Mouse (Mus musculus) midbrain, embryonic 16.5 days (tissue): ENCODE measurements around the gene Eya3. TPM values are rescaled to one million over a fixed set of nuclear protein-coding genes. Genes with fewer than 3 reads are reported as not detected.
A peak's percentile ranks its signal among the peaks of the same experiment; 100 is the strongest.

Source experiments
- ATAC-seq: fragments of 200-750 bp; cut with Nextera tagmentation; 2 replicates; pipeline ENCODE4 v1.8.0; 2017; ENCODE audit warnings: moderate TSS enrichment
- H3K27ac ChIP-seq: fragments of 300-500 bp; sonication (generic); 2 replicates; pipeline ENCODE4 v1.5.1; 2014; ENCODE audit warnings: mild to moderate bottlenecking, low read length, mixed read lengths
- H3K27me3 ChIP-seq: fragments of 300-500 bp; sonication (generic); 2 replicates; pipeline ENCODE4 v1.6.1; 2014; ENCODE audit warnings: low read depth, low read length, mixed read lengths; ENCODE audit not compliant: control insufficient read depth, insufficient read depth
- H3K36me3 ChIP-seq: fragments of 300-500 bp; sonication (generic); 2 replicates; pipeline ENCODE4 v1.6.1; 2014; ENCODE audit warnings: mild to moderate bottlenecking, low read length, moderate library complexity, mixed read lengths; ENCODE audit not compliant: control insufficient read depth, insufficient read depth
- H3K4me1 ChIP-seq: fragments of 300-500 bp; sonication (generic); 2 replicates; pipeline ENCODE4 v1.6.1; 2014; ENCODE audit warnings: mild to moderate bottlenecking, low read length, mixed read lengths; ENCODE audit not compliant: control insufficient read depth, insufficient read depth
- H3K4me2 ChIP-seq: fragments of 300-500 bp; sonication (generic); 2 replicates; pipeline ENCODE4 v1.6.1; 2014; ENCODE audit warnings: mild to moderate bottlenecking, low read length, mixed read lengths
- H3K4me3 ChIP-seq: fragments of 300-500 bp; sonication (generic); 2 replicates; pipeline ENCODE4 v1.5.1; 2014; ENCODE audit warnings: low read depth, mild to moderate bottlenecking, low read length, moderate library complexity, mixed read lengths
- H3K9ac ChIP-seq: fragments of 300-500 bp; sonication (generic); 2 replicates; pipeline ENCODE4 v1.6.1; 2014; ENCODE audit warnings: low read depth, low read length, mixed read lengths
- H3K9me3 ChIP-seq: fragments of 300-500 bp; sonication (generic); replicated peaks from 2 replicates; pipeline ENCODE4 v1.6.1; 2014; ENCODE audit warnings: mild to moderate bottlenecking, low read length, mixed read lengths; ENCODE audit not compliant: control insufficient read depth, poor library complexity, severe bottlenecking
- WGBS: fragments of 180-500 bp; shearing (Covaris S2); extraction: QIAGEN DNeasy Blood & Tissue Kit; methylation state at CpG from one replicate; pipeline ENCODE4 v1.1.7; 2014; 5-methylcytosine and 5-hydroxymethylcytosine counted together
- polyA plus RNA-seq: library from polyadenylated mRNA; unstranded; fragments of >200 nt; fragmentation: Nextera tagmentation; extraction: Ambion mirVana; gene quantifications from 2 replicates; pipeline ENCODE4 v1.2.1, GENCODE M21; 2015

Eya3 gene
- polyA plus RNA-seq, 1 experiment from 2014 or later: 11.2 TPM

DNA sequence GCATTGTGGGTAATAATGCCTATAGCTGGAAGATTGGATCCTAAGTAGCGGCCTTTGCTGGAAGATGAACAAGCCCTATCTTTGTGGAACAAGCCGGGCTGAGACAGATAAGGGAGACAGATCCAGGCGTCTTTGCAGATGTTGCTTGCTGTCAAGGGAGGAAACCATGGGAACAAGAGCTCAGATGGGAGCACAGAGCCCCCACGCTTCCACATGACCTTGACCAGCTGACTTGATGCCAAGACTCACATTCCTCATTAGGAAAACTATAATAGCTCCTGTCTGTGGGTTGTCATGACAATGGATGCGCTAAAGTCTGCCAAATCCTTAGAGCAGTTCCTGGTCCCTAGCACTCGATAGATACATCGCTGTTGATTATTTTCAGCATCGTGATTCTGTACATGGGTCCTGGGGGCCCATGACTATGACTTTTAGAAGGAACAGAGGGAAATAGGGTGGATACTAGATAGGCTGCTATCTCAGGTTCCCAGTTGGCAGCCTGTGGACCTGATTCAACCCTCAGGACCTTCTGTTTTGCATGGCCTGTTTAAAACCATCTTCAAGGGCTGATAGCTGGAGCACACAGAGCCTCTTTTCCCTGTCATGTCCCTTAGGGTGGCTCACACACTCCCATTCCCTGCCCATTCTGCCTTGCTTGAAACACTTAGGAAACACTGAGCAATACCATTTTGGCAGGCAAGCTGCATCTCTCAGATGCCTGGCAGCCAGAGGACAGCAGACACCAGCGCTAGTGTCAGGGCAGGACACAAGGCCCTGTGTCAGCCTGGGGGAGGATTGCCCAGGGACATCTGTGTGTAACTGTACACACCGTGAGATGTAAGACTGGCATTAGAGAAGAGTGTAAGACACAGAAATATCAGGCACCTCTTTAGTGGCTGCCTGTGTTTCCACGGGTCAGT is 105.5 kb downstream of the Eya3 start:
- 54% methylated on average over 11 of the region's 11 CpGs for WGBS
- peak overlapping the region; percentile 71 for H3K27ac ChIP-seq

DNA sequence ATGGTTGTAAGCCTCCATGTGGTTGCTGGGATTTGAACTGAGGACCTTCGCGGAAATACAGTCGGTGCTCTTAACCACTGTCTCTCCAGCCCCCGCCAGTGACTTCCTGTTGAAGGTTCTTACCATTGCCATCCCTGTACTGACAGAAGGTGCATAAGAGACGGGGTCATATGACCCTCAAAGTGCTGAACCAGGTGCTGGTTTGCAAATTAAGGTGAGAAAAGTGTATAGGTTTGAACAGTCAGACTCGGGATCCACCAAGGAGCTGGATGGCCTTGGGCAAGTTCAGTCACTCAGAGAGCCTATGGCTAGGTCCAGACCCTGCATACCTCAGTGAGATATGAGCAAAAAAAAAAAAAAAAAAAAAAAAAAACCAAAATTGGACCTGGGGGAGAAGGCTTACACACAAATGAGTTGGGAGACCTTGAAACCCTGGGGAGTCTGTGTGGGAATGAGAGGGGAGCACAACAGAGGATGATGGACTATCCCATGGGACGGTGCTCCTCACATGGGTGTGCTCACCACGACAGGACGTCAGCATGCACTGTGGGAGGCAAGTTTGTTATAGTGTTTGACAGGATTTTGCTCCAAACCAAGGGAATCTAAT is 108.2 kb downstream of the Eya3 start:
- ATAC-seq: no peak
- H3K27me3 ChIP-seq: no peaks in the 10 kb centered on the region
- H3K9ac ChIP-seq: no peak overlapping the region
- no peaks in the 10 kb centered on the region for H3K9me3 ChIP-seq
- 0 out of 2 replicates have a peak, but pooled peaks cover 3% of the 10 kb centered on the region for H3K4me1 ChIP-seq
- H3K4me2 ChIP-seq: no peak overlapping the region
- no peak overlapping the region for H3K27ac ChIP-seq
- no peak overlapping the region for H3K4me3 ChIP-seq
- no peaks in the 10 kb centered on the region for H3K36me3 ChIP-seq
- WGBS: 87% methylated on average over 9 of the region's 9 CpGs

More for the DNA sequence above, 105.5 kb downstream of the Eya3 start:
- H3K4me1 ChIP-seq: 0 out of 2 replicates have a peak, but pooled peaks cover 3% of the 10 kb centered on the region
- no peak overlapping the region for H3K4me2 ChIP-seq
- no peaks in the 10 kb centered on the region for H3K27me3 ChIP-seq
- H3K9ac ChIP-seq: no peak overlapping the region
- no peak overlapping the region for H3K4me3 ChIP-seq
- no peaks in the 10 kb centered on the region for H3K9me3 ChIP-seq
- ATAC-seq: peak; percentile 62
- no peaks in the 10 kb centered on the region for H3K36me3 ChIP-seq

DNA sequence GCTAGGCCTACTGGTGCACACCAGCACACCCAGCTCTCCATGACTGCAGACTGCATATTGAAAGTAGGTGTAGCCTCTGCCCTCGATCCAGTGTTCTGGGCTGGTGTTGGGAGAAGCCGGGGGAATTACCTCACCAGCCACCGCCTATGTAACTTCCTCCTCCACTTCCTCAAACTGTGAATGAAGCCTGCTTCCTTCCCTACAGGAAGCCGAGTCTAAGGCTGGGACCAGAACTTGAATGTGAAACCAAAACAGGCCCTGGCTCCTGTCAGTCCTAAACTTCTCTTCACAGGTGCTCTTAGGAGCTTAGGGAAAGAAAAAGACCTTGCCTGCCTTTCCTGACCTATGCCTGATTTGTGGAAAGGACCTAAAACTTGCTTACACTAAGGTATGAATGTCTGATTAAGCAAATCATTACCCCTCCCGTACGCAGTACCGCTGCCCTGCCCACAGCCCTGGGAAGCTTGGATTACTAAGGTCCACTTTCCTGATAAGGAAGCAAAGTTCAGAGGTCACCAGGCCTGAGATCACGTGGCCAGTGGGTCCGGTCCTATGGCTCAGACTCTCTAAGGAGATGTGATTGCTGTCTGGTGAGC is 109.0 kb downstream of the Eya3 start:
- WGBS: 70% methylated on average over 9 of the region's 9 CpGs
- Histone ChIP-seq H3K36me3 (no peaks in the 10 kb centered on the region), H3K9me3 (no peaks in the 10 kb centered on the region), H3K4me2 (no peak overlapping the region), H3K9ac (no peak overlapping the region), H3K4me1 (0 out of 2 replicates have a peak, but pooled peaks cover 3% of the 10 kb centered on the region), H3K27me3 (no peaks in the 10 kb centered on the region), H3K27ac (no peak overlapping the region), H3K4me3 (no peak overlapping the region)
- no peak for ATAC-seq

DNA sequence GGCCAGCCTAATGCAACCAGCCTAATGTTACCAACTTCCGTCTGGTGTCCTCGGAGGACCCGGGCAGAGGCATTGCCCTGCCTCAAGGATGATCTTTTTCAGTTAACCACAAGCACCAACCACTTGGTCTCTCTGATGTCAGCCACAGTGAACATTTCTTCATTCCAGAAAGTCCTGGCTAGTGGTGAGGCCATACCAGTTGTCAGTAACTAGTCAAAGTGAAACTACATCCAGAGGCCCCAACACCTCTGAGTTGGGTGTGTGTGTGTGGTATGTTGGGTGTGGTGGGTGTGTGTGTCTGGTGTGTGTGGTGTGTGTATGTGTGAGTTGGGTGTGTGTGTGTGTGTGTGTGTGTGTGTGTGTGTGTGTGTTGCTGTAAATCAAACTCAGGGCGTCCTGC is 110.0 kb downstream of the Eya3 start:
- 93% methylated on average over 4 of the region's 4 CpGs for WGBS
- Histone ChIP-seq H3K27me3 (no peaks in the 10 kb centered on the region), H3K4me3 (no peak overlapping the region), H3K9me3 (no peaks in the 10 kb centered on the region), H3K4me2 (no peak overlapping the region), H3K27ac (no peak overlapping the region), H3K9ac (no peak overlapping the region), H3K36me3 (no peaks in the 10 kb centered on the region), H3K4me1 (0 out of 2 replicates have a peak, but pooled peaks cover 2% of the 10 kb centered on the region)
- ATAC-seq: no peak

DNA sequence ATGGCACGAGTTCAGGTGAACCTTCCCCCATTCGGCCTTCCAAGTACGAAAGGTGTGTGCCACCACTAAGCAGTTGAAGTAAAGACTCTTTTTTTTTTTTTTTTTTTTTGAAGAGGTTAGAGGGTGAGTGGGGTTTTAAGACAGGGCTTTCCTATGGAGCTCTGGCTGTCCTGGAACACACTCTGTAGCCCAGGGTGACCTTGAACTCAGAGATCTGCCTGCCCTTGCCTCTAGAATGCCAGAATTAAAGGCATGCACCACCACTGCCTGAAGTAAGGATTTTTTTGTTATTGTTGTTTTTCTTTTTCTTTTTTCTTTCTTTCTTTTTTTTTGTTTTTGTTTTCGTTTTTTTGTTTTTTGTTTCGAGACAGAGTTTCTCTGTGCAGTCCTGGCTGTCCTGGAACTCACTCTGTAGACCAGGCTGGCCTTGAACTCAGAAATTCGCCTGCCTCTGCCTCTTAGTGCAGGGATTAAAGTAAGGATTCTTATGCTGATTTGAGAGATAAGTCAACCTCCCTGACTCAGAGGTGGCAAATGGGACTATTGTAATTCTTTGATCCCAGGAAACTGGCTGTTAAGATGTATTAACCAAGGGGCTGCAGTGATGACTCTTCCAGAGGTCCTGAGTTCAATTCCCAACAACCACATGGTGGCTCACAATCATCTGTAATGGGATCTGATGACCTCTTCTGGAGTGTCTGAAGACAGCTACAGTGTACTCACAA is 110.6 kb downstream of the Eya3 start:
- Histone ChIP-seq H3K36me3 (no peaks in the 10 kb centered on the region), H3K4me1 (no peaks in the 10 kb centered on the region), H3K4me3 (no peak overlapping the region), H3K9ac (no peak overlapping the region), H3K27me3 (no peaks in the 10 kb centered on the region), H3K9me3 (no peaks in the 10 kb centered on the region), H3K27ac (no peak overlapping the region), H3K4me2 (no peak overlapping the region)
- WGBS: 86% methylated on average over 6 of the region's 6 CpGs
- no peak for ATAC-seq

DNA sequence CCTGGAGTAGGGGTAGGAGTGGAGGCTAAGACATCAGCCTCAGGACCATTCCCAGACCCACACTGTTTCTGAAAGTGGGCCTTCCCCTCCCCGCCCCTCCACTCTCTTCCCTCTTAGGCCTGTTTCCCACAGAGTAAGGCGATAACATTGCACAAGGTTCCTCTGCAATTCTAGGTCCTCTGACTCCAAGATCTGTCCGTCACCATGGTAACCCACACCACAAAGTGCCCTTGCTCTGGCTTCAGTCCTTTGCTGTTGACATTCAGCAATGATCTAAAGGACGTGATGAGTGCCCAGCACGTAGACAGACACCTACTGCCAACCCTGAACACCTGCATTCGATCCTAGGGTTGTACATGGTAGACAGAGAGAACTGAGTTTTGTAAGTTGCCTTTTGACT is 114.2 kb downstream of the Eya3 start:
- 66% methylated on average over 6 of the region's 6 CpGs for WGBS
- no peak overlapping the region for H3K9ac ChIP-seq
- H3K36me3 ChIP-seq: no peaks in the 10 kb centered on the region
- H3K9me3 ChIP-seq: no peaks in the 10 kb centered on the region
- H3K4me2 ChIP-seq: no peak overlapping the region
- no peak overlapping the region for H3K4me3 ChIP-seq
- peaks cover 8% of the 10 kb centered on the region; the same call in 1 of the 2 replicates for H3K27me3 ChIP-seq
- ATAC-seq: no peak
- no peak overlapping the region for H3K27ac ChIP-seq
- H3K4me1 ChIP-seq: peaks cover 7% of the 10 kb centered on the region; the same call in 1 of the 2 replicates

DNA sequence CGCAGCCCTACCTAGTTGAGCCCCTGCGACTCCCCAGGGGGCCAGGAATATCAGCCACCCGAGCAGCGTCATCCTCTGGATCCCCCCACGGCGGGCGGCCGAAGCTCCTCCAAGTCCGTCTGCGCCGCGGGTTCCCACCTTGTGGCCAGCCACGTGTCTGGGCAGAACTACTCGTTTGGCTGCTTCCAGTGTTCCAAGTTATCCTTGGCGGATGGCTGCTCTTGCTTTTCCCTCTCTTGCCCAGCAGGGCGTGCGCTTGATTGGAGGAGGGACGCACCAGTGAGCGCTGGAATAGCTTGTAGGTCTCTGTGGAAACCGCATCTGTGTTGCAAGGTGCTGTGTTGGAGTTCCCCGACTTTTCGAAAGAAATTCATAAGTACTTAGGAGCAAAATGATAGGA is 118.2 kb downstream of the Eya3 start, which contains the start of gene Smpdl3b:
TSS of gene Smpdl3b (minus strand) at position 279 of the 400 bp plus-strand sequence.
- H3K4me3 ChIP-seq: peak within 1 kb of the TSS; percentile 41
- H3K4me2 ChIP-seq: peak within 1 kb of the TSS; percentile 92
- H3K36me3 ChIP-seq: no peaks in the 10 kb centered on the region
- H3K27ac ChIP-seq: no peak within 1 kb of the TSS
- no peaks in the 10 kb centered on the region for H3K9me3 ChIP-seq
- peaks cover 7% of the 10 kb centered on the region; the same call in 1 of the 2 replicates for H3K4me1 ChIP-seq
- peaks cover 8% of the 10 kb centered on the region; the same call in 1 of the 2 replicates for H3K27me3 ChIP-seq
- WGBS: 1% methylated on average over 22 of the region's 22 CpGs
- H3K9ac ChIP-seq: peak within 1 kb of the TSS; percentile 61
- no peak; the same call in 1 of the 2 replicates for ATAC-seq

DNA sequence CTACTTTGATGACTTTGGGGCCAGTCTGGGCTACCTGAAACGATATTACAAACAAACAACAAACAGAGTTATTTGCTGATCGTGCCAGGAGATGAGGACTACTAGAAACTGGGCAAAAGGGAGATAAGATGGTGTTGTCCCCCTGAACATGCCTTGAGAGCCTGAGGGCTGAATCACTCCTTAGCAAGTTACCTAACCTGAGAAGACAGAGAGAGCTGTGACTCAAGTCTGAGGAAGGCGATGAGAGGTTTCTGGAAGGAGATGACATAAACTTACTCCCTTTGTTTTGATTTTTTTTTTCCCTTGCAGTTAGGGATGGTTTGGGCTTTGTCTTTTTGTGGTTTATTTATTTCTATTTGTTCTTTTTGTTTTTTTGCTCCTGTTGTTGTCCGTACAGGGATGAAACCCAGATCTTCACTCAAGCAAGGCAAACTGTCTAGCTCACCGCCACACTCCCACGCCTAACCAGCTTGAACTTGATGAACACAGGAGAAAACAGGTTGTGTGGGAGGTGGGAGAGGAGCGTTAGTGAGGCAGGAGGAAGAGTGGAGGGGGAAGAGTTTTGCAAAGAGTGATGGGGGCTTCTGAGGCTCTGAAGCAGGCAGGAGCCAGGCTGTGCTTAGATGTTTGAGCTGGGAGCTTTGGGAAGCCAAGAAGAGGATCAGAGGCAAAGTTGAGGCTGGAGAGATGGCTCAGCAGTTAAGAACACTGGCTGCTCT is 119.0 kb downstream of the Eya3 start:
- Histone ChIP-seq H3K36me3 (no peaks in the 10 kb centered on the region), H3K27me3 (peaks cover 8% of the 10 kb centered on the region; the same call in 1 of the 2 replicates), H3K4me3 (no peak overlapping the region), H3K9me3 (no peaks in the 10 kb centered on the region), H3K4me1 (peaks cover 7% of the 10 kb centered on the region; the same call in 1 of the 2 replicates), H3K9ac (no peak overlapping the region), H3K4me2 (peak overlapping the region; percentile 92; the same call in 1 of the 2 replicates), H3K27ac (no peak overlapping the region)
- no peak for ATAC-seq
- 84% methylated on average over 7 of the region's 7 CpGs for WGBS
